In the genomic region with DNA sequence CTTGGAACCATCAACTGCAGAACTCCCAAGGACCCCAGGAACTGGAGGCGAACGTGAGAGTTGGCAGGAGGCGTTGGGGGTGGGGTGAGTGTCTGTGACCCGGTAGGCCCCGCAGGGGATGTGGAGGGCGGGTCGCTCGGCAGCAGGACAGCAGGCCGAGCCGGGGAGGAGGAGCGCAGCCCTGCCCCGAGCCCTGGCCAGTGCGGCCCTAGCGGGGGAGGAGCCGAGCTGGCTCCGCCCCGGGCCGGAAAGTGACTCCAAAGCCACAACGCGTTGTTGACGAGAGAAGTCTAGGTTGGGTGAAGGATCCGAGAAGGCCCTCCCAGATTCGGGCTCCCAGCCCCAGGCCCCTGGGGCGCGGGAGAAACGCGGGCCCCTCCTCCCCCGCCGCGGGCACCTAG, we compare ENCODE assay signal across 8 mouse cellular contexts. TPM values are rescaled to one million over a fixed set of nuclear protein-coding genes. Genes with fewer than 3 reads are reported as not detected.
DNase-seq lines count a peak whose midpoint lies in the region; ATAC-seq lines count a peak whose summit lies in the region.

A gene (plus strand): TSS at position 235 of the 401 bp plus-strand sequence.

- peak; percentile 84 for ATAC-seq in megakaryocyte, adult 5-6 weeks (ENCODE audit: poor library complexity, severe bottlenecking)

- DNase-seq in adipocyte (ENCODE audit: low spot score), result peak; percentile 81
- peak; percentile 95 for DNase-seq in embryo, embryonic 10 days (ENCODE audit: low spot score)
- peak; percentile 89 for DNase-seq in gastrocnemius, postnatal 10 days
- DNase-seq in induced T-regulatory cell, adult 2 months (ENCODE audit: low read depth), result peak; percentile 91
- peak; percentile 51 to 82 for DNase-seq in left cerebral cortex, adult 8-10 months (ENCODE audit: low spot score in 2 of 2)
- DNase-seq in right cerebral cortex, adult 18-20 months, result peak; percentile 85
- peak; percentile 66 for DNase-seq in urinary bladder, postnatal 10 days (ENCODE audit: low spot score)

RNA-seq across cellular contexts. Expression of the gene that starts here (rescaled TPM):
- 10 to 100 TPM in 1 of 2 experiments, 1 to 10 TPM in 1; 8.0 to 11.6 TPM for total RNA-seq in gastrocnemius, postnatal 10 days (2021)
- 10 to 100 TPM; 12.7 to 15.8 (median 13.0) TPM for total RNA-seq in left cerebral cortex, adult 8-10 months (2022)
- total RNA-seq in megakaryocyte, adult 5-6 weeks (2015), result 9.4 and 11.8 TPM in 2 replicates
- total RNA-seq in megakaryocyte, adult 5-6 weeks (2017), result 33.7 and 37.6 TPM in 2 replicates

Comparison
In these comparisons a context has a peak if more than half of its experiments do, and no peak if none do; other contexts are left out.
1. Peak in every context shown above with its lines: DNase-seq and ATAC-seq.